Mouse (Mus musculus) activated CD4-positive, CD25-positive, alpha-beta regulatory T cell, adult 4 months (primary cell): ENCODE data around the gene Tmem53. TPM values are rescaled to one million over a fixed set of nuclear protein-coding genes. Genes with fewer than 3 reads are reported as not detected.

ENCODE experiments used
- ATAC-seq: one replicate; pipeline ENCODE4 v1.8.0; 2017
- polyA plus RNA-seq, 2 experiments: library from polyadenylated mRNA; unstranded; fragments of 100-300 nt; shearing (Covaris generic); gene quantifications; one replicate each; pipeline ENCODE4 v1.2.1; 2017

Gene Tmem53
- 1 to 10 TPM in 1 of 2 experiments, not detected in 1; 1.6 TPM for polyA plus RNA-seq

DNA sequence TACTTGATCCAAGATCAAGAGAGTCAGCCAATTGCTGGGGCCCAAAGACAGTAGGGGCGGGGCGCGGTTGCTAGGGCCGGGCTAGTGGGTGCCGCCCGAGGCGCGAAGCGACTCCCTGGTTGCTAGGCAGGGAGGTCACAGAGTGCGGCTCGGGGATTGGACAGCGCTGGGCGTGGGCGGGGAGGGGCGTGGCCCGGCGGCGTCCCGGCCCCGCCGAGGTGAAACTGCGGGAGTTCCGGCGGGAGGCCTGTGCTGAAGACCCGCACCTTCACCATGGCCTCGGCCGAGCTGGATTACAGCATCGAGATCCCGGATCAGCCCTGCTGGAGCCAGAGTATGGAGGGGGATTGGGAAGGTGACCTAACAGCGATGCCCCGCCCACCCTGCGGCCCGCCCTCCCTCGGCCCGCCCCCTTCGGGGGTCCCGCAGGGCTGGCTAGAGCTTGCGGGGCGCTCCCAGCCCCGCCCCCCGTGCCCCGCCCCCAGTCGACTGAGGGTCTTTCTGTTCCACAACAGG is at the start of gene Tmem53, which contains the start of gene Armh1:
Gene Tmem53 (plus strand): TSS at position 151 of the 516 bp plus-strand sequence.
Gene Armh1 (minus strand): TSS at position 325 of the 516 bp plus-strand sequence.
- ATAC-seq: peak; percentile 99

DNA sequence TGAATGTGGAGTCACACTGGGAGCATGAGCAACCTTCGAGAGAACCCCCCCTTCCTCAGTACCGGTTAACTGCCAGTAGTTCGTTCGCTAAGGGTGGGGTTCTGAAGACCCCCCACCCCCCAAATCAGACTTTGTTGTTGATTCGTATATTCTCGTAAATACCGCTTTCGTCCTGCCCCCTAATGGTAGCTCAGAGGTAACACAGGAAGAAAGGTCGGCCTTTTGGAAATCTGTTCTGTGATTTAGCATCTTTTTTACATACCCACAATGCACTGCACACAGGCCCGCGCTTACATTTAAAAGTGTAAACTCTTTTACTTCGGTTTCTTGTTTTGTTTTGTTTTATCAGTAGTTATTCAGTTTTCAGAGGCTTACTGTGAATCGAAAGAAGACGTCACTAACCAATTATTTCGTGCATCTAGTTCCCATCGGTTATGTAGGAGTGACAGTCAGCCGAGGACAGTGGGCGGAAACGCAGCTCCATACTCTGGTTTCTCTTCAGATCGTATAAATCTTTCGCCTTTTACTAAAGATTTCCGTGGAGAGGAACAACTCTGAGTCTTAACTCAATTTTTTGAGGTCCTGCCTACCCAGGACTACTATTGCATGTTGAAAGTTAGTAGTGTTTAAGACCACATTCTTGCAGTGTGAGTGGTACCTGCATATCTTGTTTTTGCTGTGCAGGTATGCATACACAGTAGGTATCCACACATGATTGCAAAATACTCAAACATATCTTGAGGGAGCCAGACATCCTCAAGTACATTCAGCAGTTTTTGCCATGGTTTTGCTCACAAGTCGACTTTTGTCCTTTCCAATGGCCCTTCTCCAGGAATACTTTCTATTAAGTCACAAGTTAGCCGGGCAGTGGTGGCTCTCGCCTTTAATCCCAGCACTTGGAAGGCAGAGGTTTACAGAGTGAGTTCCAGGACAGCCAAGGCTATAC is 49.4 kb upstream of the Tmem53 start:
- peak; percentile 91 for ATAC-seq

DNA sequence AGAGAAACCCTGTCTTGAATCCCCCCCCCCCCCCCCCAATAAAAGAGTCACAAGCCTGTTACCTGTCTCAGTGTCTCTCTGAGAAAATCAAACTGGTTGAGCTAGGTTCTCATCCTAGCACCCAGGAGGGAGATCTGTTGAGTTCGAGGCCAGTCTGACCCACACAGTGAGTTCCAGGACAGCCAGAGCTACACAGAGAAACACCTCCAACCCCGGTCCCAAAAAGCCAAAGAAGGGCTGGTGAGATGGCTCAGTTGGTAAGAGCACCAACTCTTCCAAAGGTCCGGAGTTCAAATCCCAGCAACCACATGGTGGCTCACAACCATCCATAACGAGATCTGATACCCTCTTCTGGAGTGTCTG is 48.8 kb upstream of the Tmem53 start:
- ATAC-seq: no peak

DNA sequence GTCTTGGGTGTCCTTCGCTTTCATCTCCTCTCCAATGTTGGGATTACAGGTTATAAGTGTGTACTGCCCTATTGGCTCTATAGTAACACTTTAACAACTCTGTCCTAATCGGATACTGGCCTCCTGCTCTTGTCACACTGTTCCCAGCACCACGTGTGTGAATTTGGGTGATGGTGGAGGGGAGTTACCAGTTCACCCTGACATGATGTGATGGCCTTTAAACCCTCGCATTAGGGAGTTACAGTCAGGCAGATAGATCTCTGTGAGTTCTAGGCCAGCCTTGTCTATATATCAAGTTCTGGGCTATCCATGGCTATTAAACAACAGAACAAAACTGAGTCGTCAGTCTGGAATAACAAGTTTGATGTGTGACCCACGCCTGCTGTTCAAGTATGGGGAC is 42.2 kb upstream of the Tmem53 start:
- no peak for ATAC-seq

DNA sequence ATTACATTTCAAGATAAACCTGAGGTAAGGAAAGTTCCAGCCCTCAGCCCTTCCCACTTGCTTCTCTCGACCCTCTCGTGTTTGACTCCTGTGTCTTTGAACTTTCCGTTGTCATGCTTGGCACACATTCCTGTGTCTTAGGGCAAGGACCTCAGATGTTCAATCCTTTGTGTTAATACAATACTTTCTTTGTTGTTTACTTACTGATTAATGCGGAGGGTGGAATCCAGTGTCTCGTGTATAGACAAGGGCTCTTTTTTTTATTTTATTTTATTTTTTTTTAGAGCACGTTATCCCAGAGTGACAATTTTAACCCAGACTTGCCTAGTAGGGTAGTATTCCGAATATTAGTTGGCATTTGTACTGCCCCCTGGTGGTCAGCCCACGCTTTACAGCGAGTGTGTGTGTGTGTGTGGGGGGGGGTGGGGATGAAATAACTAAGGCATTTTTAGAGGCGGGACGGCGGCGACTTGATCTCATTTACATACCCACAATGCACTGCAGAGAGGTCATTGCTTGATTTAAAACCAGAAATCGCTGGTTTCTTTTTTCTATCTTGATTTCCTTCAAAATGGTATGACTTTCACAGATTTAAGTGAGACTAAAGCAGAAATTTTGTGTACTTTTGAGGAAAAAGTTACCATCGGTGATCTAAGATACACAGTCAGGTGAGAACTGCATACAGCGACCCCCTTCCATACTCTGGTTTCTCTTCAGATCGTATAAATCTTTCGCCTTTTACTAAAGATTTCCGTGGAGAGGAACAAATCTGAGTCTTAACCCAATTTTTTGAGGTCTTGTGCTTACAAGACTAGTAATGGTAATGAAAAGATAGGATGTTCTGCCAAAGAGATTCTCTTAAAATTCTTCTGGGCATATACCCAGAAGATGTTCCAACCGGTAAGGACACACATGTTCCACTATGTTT is 41.3 kb upstream of the Tmem53 start:
- ATAC-seq: peak; percentile 88

DNA sequence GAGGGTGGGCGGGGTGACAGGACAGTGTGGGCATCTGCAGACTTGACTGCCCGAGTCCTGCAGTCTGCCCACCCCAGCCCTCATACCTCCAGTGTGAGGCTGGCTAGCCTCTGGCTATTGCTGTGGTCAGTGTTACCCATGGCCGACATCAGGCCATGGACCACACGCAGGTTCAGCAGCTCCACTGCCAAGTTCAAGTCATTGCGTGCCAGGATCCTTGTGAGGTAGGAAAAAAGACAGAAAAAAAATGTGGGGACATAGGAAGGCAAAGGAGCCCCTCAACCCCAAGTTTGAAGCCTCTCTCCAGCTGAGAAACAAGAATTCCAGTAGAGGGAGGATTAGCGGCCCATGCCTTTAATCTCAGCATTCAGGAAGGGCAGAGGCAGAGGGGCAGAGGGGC is 37.5 kb upstream of the Tmem53 start:
- no peak for ATAC-seq

DNA sequence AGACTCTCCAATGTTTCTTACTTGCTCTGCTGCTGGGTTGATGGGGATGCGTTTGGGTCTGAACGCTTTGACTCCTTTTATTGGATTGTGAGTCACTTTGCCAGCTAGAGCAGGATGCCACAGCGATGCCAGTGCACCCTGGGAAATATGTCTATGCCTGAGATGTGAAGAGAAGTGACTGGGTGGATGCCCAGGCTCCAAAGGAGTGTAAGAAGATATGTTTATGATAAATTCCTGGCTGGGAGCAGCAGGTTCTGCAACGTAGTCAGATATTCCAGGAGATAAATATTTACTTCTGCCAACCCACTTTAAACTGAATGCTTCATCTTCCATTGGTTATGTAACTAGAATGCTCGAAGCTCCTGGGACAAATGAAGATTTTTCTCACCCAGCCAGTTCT is 34.7 kb upstream of the Tmem53 start:
- no peak for ATAC-seq

DNA sequence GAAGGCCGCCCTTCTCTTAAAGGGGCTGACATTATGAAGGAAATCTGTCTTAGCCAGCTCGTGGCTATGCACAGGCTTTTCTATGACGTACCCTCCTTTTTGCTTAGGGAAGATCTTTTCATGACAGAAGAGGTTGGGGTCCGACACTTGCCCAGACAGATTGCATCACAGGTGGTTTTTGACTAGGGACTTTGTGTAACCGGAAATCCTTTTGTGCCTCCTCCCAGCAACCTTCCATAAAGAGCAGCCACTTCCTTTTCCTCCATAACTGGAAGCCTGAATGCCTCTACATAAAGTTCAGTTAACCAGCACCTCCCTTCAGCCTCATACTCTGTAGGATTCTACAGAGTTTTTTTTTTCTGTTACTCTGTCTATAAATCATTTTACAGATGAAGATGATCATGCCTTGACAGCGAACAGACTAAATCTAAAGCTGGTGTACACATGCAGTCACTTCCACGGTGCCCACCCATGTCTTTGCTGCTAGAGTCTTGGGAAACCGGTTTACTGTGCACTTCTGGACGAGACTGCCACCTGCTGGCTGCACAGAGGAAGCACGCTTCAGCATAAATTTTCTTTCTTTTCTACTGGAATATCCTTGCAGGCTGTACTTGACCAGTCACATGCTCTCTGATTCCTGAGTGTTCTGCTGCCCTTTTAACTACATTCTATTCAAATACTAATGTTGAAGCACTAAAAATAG is 33.1 kb upstream of the Tmem53 start:
- peak; percentile 57 for ATAC-seq

DNA sequence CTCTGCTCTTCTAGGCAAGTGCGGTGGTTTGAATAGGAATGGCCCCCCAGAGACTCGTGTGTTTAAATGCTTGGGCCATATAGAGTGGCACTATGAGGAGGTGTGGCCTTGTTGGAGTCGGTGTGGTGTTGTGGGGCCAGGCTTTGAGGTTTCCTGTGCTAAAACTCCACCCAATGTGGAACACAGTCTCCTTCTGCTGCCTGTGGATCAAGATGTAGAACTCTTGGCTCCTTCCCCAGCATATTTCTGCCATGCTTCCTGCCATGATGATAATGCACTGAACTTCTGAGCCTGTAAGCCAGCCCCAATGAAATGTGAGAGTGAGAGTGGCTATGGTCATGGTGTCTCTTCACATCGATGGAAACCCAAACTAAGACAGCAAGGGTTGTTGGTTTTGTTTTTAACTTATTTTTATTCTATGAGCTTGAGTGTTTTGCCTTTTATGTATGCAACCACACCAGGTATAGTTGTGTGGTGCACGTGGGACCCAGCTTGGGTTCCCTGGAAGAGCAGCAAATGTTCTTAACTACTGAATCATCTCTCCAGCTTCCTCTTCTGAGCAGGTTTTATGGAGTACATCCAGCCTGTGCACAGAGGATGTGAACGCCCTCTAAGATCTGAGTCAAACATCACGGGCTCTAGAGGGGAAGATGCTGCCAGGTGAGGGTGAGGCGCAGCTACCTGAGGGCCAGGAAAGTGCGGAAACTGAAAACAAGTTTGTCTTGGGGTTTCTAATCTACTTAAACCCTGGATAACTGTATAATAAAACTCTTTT is 30.8 kb upstream of the Tmem53 start:
- ATAC-seq: no peak

DNA sequence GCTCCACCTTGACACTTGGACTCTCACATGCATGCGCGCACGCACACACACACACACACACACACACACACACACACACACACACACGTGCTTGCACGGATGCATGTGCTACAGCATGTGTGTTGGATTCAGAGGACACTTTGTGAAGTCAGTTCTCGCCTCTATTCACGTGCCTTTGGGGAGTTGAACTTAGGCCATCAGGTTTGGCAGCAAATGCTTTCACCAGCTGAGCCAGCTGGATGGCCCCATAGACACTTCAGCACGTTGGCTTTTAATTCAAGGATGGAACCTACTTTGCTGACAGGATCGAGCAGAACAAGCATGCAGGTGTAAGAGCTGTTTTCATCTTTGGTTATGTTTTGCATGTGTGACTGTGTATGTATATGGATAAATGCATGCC is 29.9 kb upstream of the Tmem53 start:
- no peak for ATAC-seq

DNA sequence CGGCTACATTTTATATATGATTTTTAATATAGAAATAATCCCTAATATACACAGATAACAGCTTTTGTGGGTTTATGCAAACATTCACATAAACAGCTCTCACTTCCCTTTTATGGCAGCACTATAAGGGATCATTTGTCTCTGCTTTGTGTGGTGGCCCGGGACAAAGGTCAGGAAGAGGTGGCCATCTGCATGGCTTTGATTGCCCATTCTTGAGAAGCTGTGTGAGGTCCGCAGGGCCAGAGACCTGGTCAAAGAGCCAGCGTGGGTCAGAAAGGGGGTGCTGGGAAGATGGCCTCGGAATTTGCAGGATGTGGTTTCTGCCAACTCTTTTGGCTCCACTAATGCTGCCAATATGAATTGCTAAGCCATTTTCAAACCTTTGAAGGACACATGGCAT is 28.8 kb upstream of the Tmem53 start:
- no peak for ATAC-seq

DNA sequence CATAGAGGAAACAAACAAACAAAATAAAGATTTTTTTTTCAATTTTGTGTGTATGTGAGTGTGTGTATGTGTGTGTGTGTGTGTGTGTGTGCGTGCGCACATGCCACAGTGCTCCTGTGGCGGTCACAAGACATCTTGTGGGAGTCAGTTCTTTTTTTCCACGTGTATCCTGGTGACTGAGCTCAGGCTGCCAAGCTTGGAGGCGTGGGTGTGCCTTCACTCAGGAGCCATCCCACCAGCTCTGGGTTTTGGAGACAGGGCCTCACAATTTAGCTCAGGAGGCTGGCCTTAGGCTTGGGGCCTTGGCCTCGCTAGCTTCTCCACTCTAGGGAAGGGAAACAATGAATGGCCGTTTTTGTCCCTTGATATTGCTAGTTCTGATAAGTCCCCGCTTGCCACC is 27.6 kb upstream of the Tmem53 start:
- ATAC-seq: no peak

DNA sequence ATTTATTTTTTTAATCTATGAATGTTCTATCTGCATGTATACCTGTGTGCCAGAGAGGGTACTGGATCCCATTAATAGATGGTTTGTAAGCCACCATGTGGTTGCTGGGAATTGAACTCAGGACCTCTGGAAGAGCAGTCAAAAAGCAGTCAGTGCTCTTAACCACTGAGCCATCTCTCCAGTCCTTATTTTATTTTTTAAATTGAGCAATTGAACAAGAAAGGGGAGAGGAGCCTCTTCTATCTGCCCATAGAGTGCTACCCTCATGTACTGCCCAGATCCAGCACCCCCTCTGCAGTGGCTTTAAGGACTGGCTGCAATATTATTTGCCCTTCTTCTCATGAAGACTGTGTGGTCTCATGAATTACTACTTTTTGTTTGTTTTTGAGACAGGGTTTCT is 26.5 kb upstream of the Tmem53 start:
- ATAC-seq: no peak

DNA sequence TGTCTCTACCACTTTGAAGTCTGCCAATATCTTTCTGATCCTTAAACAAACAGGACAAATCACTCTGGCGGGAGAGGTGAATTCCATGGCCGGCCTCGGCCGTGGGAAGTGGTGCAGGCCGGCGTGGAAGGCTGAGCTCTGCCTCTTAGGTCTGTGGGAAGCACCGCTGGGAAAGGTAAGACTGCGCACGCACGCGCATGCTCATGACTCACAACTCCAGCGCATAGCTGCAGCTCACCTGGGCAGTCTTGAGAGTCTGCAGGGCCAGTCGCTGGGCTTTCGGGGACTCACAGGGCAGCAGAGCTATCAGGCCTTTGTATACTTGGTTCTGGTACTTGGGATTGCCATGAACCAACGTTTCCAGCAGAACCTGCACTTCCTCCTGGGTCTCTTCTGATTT is 22.2 kb upstream of the Tmem53 start:
- ATAC-seq: no peak

DNA sequence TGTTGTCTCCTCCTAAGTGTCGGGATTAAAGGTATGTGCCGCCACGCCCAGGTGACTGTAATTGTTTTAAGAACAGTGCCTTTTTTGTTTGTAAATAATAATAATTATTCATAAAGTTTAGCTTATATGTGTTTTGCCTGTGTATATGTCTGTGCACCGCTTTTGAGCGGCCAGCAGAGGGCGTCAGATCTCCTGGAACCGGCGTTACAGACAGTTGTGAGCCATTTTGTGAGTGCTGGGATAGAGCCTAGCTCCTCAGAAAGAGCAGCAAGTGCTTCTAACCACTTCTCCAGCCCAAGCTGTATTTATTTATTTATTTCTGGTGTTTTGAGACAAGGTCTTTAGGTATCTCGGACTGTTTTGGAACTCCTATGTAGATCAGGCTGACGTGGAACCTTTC is 21.4 kb upstream of the Tmem53 start:
- no peak for ATAC-seq

DNA sequence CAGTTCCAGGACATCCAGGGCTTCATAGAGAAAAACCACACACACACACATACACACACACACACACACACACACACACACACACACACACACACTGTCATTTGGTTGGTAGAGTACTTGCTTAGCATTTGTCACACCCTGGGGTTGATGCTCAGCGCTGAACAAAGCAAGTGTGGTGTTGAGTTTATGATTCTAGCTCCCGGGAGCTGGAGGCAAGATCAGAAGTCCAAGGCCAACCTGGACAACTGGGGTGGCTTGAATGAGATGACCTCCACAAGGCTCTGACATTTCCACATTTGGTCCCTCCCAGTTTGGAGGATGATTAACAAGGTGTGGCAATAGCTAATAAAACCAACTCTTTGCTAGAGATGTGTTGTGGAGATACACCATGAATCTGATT is 20.5 kb upstream of the Tmem53 start:
- no peak for ATAC-seq

DNA sequence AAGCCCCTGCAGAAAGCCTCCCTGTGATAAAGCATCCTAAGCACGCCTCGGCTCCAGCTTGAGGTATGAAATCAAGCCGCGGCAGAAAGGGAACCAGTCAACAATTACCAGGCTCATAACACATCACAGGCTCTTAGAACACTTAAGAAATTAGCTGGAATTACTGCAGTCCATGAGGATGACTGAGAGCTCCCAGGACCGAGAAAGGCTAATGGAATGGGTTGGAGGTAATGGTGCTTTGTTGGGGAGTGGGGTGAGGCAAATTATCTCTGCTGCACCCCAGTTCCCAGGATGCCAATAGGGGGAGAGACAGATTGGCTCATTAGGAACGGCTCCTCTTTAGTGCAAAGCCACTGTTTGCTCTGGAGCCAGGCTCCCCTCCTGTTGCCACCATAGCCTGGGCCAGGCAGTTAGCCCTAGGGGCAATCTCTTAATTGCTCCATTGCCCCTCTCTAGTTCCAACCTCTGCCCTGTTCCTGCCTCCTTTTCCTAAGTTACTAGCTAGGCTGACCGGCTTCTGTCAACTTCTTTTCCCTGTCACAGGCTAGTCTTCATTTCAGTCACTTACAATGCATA is 17.5 kb upstream of the Tmem53 start:
- no peak for ATAC-seq

DNA sequence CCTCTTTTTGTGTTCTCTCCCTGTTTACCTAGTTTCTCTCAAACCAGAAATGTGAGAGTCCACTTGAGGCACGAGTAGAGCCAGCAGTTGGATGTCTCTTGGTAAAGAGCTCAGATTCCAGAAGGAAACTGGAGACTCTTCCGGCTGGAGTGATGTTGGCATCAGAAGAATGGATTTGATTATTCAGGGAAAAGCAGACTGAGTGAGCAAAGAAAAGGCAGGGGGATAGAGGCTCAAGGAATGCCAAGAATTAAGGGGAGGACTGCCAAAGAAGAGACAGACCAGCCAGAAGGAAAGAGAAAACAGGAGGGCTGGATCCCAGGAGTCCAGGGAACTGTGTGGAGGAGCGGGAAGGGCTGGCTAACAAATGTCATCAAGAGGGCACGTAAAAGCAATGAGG is 15.9 kb upstream of the Tmem53 start:
- ATAC-seq: no peak

DNA sequence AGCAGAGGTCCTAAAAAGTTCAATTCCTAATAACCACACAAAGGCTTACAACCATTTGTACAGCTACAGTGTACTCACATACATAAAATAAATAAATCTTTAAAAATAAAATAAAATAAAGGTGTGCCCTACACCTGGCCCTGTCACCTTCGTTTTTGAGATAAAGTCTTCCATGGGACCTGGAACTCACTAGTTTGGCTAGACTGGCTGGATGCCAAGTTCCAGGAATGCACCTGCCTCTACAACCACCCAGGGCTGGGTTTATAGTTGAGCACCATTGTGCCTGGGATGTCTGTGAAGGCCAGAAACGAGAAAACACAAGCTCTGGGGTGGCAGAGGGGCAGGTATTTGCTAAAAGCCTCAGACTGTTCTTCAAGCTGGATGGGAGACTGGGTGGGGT is 12.6 kb upstream of the Tmem53 start:
- ATAC-seq: no peak

DNA sequence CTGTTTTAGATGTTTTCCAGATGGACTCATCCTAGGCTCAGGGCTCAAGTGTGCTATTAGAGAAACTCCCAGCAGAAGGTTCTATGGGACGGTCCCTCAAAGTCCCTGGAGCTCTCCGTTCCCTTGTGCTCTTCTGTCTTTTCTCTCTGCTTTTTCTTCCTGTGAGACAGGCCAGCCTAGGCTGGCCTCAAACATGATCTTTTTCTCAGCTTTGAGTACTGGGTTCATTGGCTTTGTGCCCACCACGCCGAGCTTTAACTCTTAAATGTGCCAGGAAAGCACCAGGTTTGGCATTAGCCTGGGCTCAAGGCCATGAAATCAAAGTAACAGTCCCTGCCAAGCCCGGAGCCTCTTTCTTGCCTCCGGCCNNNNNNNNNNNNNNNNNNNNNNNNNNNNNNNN is 10.9 kb upstream of the Tmem53 start:
- no peak for ATAC-seq

DNA sequence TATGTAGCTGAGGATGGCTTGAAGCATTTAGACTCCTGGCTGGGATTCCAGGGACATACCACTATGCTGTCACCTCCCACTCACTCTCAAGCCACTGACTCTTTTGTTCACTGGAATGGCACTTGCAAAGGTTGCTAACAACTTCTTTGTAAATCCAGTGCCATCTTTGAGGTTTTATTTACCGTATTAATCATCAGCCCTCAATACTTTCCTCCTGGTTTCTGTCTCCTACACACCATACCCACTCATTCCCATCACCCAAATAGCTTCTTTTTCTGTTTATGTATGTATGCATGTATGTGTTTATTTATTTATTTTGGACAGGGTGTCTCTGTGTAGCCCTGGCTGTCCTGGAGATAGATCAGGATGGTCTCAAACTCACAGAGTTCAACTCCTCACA is 769 bp upstream of the Tmem53 start:
- no peak for ATAC-seq
